Mouse (Mus musculus): ENCODE measurements around the gene Psph.

- TF ChIP-seq CTCF (IDR thresholded peaks at IDR 0.05; ENCODE audit: extremely low read depth, insufficient read depth, insufficient read length, insufficient replicate concordance) (no peak), POLR2A (IDR thresholded peaks at IDR 0.05; ENCODE audit: low read depth, low read length) (no peak)
These were observed 8.8 kb downstream of the Psph start for GRCm38 (mm10) chr5:129778348-129778995.
